Mouse (Mus musculus) forebrain, embryonic 14.5 days (tissue): ENCODE data around the gene Hip1. TPM values are rescaled to one million over a fixed set of nuclear protein-coding genes. Genes with fewer than 3 reads are reported as not detected.

Experiments
- ATAC-seq: fragments of 200-750 bp; cut with Nextera tagmentation; 2 replicates; pipeline ENCODE4 v1.8.0; 2017; ENCODE audit warnings: mild to moderate bottlenecking, moderate library complexity
- DNase-seq: peaks from one replicate; pipeline ENCODE4 v3.0.0-alpha.2; 2015; ENCODE audit warnings: low spot score
- H3K27ac ChIP-seq: fragments of 300-500 bp; sonication (generic); 2 replicates; pipeline ENCODE4 v1.5.1; 2014; ENCODE audit warnings: low read depth, mild to moderate bottlenecking, control low read depth, low read length, moderate library complexity
- H3K27me3 ChIP-seq: fragments of 300-500 bp; sonication (generic); replicated peaks from 2 replicates; pipeline ENCODE4 v1.6.1; 2014; ENCODE audit warnings: low read length, control low read depth, mixed read lengths; ENCODE audit not compliant: control insufficient read depth, insufficient read depth
- H3K36me3 ChIP-seq: fragments of 300-500 bp; sonication (generic); 2 replicates; pipeline ENCODE4 v1.6.1; 2014; ENCODE audit warnings: low read length, control low read depth; ENCODE audit not compliant: control insufficient read depth, insufficient read depth
- H3K4me1 ChIP-seq: fragments of 300-500 bp; sonication (generic); 2 replicates; pipeline ENCODE4 v1.6.1; 2014; ENCODE audit warnings: antibody characterized with exemption, low read length, control low read depth; ENCODE audit not compliant: control insufficient read depth, insufficient read depth
- H3K4me2 ChIP-seq: fragments of 300-500 bp; sonication (generic); 2 replicates; pipeline ENCODE4 v1.6.1; 2014; ENCODE audit warnings: mild to moderate bottlenecking, control low read depth, low read length
- H3K4me3 ChIP-seq: fragments of 300-500 bp; sonication (generic); 2 replicates; pipeline ENCODE4 v1.5.1; 2014; ENCODE audit warnings: low read depth, low read length, control low read depth
- H3K9ac ChIP-seq: fragments of 300-500 bp; sonication (generic); 2 replicates; pipeline ENCODE4 v1.6.1; 2014; ENCODE audit warnings: mild to moderate bottlenecking, low read length, control low read depth, moderate library complexity
- H3K9me3 ChIP-seq: fragments of 300-500 bp; sonication (generic); replicated peaks from 2 replicates; pipeline ENCODE4 v1.6.1; 2016; ENCODE audit warnings: low read length, control low read depth, mixed read lengths; ENCODE audit not compliant: control insufficient read depth
- WGBS: fragments of 180-500 bp; shearing (Covaris S2); extraction: QIAGEN DNeasy Blood & Tissue Kit; methylation state at CpG from one replicate; pipeline ENCODE4 v1.1.7; 2014; 5-methylcytosine and 5-hydroxymethylcytosine counted together
- polyA plus RNA-seq: library from polyadenylated mRNA; unstranded; fragments of >200 nt; fragmentation: Nextera tagmentation; extraction: Ambion mirVana; gene quantifications from 2 replicates; pipeline ENCODE4 v1.2.1, GENCODE M21; 2014

Gene Hip1
- polyA plus RNA-seq, 1 experiment from 2014 or later: 24.6 TPM

DNA sequence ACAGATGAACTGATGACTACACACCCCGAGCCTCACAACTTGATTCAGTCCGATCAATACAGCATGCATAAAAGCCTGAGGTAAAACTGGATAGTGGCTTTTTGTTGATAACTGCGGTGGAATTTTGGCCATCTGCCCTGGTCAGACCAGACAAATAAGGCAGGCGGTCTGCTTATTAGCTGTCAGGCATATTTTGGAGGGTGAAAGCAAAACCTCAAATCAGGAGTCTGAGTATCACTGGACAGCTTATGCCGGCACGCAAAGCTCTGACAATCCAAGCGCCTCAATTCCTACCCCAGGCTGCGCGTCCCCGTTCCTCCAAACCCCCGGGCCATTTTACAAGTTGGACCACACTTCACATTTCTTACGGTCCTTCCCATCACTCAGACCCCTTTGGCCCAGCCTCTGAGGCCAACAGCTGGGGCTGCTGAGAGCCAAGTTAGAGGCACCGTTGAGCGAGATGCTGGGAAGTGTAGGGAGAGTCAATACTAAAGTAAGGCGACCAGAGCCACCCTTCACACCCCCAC, 825 bp downstream of the Hip1 start:
- H3K36me3 ChIP-seq: no peaks in the 10 kb centered on the region
- peak overlapping the region; percentile 97 for H3K4me2 ChIP-seq
- H3K27me3 ChIP-seq: 0 out of 2 replicates have a peak, but pooled peaks cover 3% of the 10 kb centered on the region
- DNase-seq: peak; percentile 23
- WGBS: 2% methylated on average over 15 of the region's 15 CpGs
- H3K4me3 ChIP-seq: peak overlapping the region; percentile 64
- no peak overlapping the region for H3K27ac ChIP-seq
- H3K9ac ChIP-seq: peak overlapping the region; percentile 76
- peaks cover 11% of the 10 kb centered on the region for H3K4me1 ChIP-seq
- ATAC-seq: no peak
- no peaks in the 10 kb centered on the region for H3K9me3 ChIP-seq

DNA sequence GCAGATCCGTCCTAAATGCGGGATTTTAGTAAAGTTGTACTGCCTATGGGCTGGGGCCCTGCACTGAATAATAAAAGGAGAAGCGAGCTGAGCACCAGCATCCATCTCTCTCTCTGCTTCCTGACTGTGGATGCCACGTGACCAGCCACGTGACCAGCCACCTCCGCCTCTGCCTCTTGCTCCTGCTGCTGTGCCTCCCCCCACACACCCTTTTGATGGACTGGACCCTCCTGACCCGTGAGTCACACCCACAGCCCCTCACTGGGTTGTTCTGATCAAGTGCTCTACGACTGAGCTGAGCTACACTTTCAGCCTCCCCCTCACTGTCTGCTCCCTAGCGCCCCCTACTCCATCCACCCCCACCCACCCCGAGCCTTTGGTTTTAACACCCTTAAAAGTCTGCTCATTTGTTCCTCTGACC, 7.1 kb downstream of the Hip1 start:
- Histone ChIP-seq H3K4me1 (no peaks in the 10 kb centered on the region), H3K36me3 (no peaks in the 10 kb centered on the region), H3K27ac (no peak overlapping the region), H3K9me3 (no peaks in the 10 kb centered on the region), H3K4me3 (no peak overlapping the region), H3K9ac (no peak overlapping the region), H3K4me2 (no peak overlapping the region), H3K27me3 (no peaks in the 10 kb centered on the region)
- ATAC-seq (no peak), DNase-seq (no peak)
- 77% methylated on average over 10 of the region's 10 CpGs for WGBS

DNA sequence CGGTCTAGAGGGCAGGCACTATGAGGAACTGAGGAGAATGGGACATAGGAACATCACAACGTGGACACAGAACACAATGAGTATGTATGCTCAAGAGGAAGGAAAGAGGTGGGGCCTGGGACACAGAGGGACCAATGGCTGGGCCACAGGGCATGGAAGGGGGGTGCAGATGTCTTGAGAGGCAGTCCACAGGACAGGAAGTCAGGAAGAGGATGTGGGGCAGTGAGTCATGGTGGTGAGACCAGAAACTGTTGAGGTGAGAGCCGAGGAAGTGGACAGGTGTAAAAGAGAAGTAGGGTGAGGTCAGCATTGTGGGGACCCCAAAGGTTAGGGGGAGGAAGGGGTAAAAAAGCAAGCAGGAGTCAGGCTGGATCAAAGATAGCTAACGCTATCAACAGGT, 7.6 kb downstream of the Hip1 start:
- no peaks in the 10 kb centered on the region for H3K36me3 ChIP-seq
- no peak overlapping the region for H3K4me3 ChIP-seq
- ATAC-seq (no peak), DNase-seq (no peak)
- WGBS: 82% methylated on average over 4 of the region's 4 CpGs
- no peak overlapping the region for H3K4me2 ChIP-seq
- no peak overlapping the region for H3K27ac ChIP-seq
- H3K9ac ChIP-seq: no peak overlapping the region
- H3K4me1 ChIP-seq: no peaks in the 10 kb centered on the region
- no peaks in the 10 kb centered on the region for H3K9me3 ChIP-seq
- no peaks in the 10 kb centered on the region for H3K27me3 ChIP-seq

DNA sequence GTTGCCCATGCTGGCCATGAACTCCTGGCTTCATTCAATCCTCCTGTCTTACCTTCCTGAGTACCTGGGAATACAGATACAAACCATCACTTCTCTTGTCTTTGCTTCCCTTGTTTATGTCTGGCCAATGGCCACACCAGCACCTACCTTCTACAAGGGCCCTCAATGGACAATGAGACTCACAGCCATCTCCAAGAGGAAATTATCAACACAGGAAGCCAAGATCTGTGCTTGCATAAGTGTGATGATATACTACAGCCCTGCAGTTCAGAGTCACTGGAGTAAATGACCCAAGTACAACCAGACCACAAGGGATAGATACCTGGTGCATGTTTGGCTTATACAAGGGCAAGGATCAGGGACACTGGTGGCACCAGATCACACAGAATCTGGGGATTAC, 9.1 kb downstream of the Hip1 start:
- H3K27ac ChIP-seq: no peak overlapping the region
- no peaks in the 10 kb centered on the region for H3K36me3 ChIP-seq
- DNase-seq: no peak
- no peak overlapping the region for H3K9ac ChIP-seq
- H3K4me3 ChIP-seq: no peak overlapping the region
- H3K4me2 ChIP-seq: no peak overlapping the region
- no peaks in the 10 kb centered on the region for H3K27me3 ChIP-seq
- no peak for ATAC-seq
- no peaks in the 10 kb centered on the region for H3K9me3 ChIP-seq
- H3K4me1 ChIP-seq: no peaks in the 10 kb centered on the region

DNA sequence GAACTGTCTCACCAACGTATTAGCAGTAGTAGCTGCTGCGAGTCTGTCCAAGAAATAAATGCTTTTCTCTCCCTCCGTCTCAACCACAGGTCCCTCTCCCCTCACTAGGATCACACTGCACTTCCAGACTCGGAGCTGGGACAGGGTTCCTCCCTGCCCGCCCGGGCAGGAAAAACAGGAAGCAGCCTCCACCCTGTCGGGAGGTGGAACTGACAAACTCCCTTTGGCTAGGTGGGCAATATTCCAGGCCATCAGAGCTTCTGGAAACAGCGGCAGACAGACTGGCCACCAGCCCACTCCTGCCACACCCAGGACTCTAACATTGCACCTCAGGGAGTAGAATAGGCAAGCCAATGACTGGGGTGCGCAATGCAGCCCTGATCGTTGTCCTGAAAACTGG, 11.5 kb downstream of the Hip1 start:
- 85% methylated on average over 10 of the region's 10 CpGs for WGBS
- Histone ChIP-seq H3K4me1 (no peaks in the 10 kb centered on the region), H3K27ac (no peak overlapping the region), H3K4me2 (no peak overlapping the region), H3K9ac (no peak overlapping the region), H3K36me3 (no peaks in the 10 kb centered on the region), H3K27me3 (no peaks in the 10 kb centered on the region), H3K4me3 (no peak overlapping the region), H3K9me3 (no peaks in the 10 kb centered on the region)
- no peak for DNase-seq
- no peak for ATAC-seq

DNA sequence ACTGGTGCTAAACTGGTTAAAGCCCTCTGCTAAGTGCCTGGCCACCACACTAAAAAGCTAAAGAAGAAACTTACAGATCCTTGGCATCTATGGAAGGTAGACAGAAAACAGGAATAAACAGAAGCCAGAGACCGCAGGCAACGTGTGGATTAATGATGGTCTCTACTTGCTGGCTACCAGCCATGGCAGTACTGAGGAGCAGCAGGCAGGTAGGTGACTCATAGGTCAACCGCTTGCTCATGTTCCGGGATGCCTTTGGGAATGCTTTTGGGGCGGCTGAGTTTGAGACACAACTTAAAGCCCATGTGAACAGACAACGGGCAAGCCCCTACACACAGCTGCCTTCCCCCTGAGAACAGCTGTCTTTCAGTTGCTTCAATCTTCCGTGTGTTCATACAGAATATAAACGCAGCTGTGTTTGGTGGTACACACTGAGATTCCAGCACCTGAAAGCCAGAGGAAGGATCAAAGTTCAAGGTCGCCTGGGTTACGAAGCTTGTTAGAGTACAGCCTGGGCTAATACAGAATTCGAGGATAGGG, 13.5 kb downstream of the Hip1 start:
- H3K27ac ChIP-seq: no peak overlapping the region
- no peaks in the 10 kb centered on the region for H3K36me3 ChIP-seq
- no peak overlapping the region for H3K9ac ChIP-seq
- no peak overlapping the region for H3K4me3 ChIP-seq
- H3K4me2 ChIP-seq: no peak overlapping the region
- no peaks in the 10 kb centered on the region for H3K27me3 ChIP-seq
- H3K9me3 ChIP-seq: no peaks in the 10 kb centered on the region
- H3K4me1 ChIP-seq: no peaks in the 10 kb centered on the region
- 85% methylated on average over 11 of the region's 11 CpGs for WGBS
- DNase-seq (no peak), ATAC-seq (no peak)

DNA sequence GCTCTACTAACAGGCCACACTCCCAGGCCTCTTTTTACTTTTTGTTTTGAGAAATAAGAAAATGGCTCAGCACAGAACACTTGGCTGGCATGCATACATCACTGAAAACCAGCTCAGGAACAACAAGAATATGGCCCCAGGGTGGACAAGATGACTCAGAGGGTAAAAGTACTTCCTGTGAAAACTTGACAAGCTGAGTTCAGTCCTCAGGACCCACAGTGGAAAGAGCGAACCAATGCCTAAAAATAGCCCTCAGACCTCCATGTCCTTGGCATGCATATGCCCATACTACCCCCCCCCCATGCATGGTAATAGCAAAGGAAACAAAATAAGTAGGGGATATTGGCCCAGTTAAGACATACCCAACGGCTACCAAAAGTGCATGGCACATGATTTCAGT, 15.0 kb downstream of the Hip1 start:
- Histone ChIP-seq H3K36me3 (no peaks in the 10 kb centered on the region), H3K27me3 (no peaks in the 10 kb centered on the region), H3K4me3 (no peak overlapping the region), H3K4me1 (no peaks in the 10 kb centered on the region), H3K27ac (no peak overlapping the region), H3K9me3 (no peaks in the 10 kb centered on the region), H3K9ac (no peak overlapping the region), H3K4me2 (no peak overlapping the region)
- ATAC-seq (no peak), DNase-seq (no peak)
- WGBS: 92% methylated on average over 2 of the region's 2 CpGs

DNA sequence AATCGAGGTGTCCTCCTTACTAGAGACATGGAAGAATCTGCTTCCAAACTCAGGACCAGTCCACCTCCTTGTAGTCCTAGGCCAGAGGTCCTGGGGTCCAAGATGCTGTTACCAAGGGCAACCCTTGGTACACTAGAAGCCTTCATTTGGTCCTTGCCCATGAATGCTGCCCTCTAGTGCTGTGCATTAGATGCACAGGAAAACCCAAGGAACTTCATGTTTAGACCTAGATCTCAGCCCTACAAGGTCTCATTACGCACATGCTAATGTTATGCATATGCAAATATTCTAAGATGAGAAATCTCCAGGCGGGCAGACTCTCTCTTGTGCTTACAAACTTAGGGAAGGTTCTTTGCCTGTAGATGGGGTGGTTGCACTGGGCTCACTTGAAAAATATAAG, 15.6 kb downstream of the Hip1 start:
- Histone ChIP-seq H3K27ac (no peak overlapping the region), H3K36me3 (no peaks in the 10 kb centered on the region), H3K9me3 (no peaks in the 10 kb centered on the region), H3K4me2 (no peak overlapping the region), H3K4me3 (no peak overlapping the region), H3K9ac (no peak overlapping the region), H3K27me3 (no peaks in the 10 kb centered on the region), H3K4me1 (no peaks in the 10 kb centered on the region)
- 70% methylated on average over 3 of the region's 3 CpGs for WGBS
- DNase-seq (no peak), ATAC-seq (no peak)

DNA sequence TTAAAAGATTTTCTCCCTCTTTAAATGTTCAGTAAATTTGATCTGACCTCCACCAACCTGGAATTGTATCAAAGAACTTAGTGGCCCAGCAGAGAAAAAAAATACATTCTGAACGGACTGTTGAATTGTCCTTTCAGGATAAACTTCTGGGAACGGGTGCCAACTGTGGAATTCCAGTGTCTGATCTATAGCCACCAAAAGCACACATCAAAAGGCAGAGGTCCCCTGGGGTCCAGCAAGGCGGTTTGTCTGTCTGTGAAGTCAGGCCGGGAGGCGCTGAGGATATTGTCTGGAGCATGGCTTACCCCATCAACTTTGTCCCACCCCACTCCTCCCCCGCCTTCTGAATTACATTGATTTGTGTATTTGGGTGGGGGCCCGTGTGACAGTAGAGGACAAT, 16.9 kb downstream of the Hip1 start:
- Histone ChIP-seq H3K27me3 (no peaks in the 10 kb centered on the region), H3K36me3 (no peaks in the 10 kb centered on the region), H3K4me2 (no peak overlapping the region), H3K4me1 (no peaks in the 10 kb centered on the region), H3K27ac (no peak overlapping the region), H3K9ac (no peak overlapping the region), H3K9me3 (no peaks in the 10 kb centered on the region), H3K4me3 (no peak overlapping the region)
- DNase-seq (no peak), ATAC-seq (no peak)
- 40% methylated on average over 7 of the region's 7 CpGs for WGBS
